ENCODE assay signal across 9 mouse cellular contexts in genomic region chr17:83889691-83890372, GRCm38 (mm10). TPM values are rescaled to one million over a fixed set of nuclear protein-coding genes. Genes with fewer than 3 reads are reported as not detected.
A peak's percentile ranks its signal among the peaks of the same experiment; 100 is the strongest.
DNase-seq lines count a peak whose midpoint lies in the region; ATAC-seq and TF ChIP-seq lines count a peak whose summit lies in the region.
"Had no signal": no experiment of that assay in that cellular context is flagged by ENCODE, and none has a peak within 500 bp of the region (broad histone marks: within the 10 kb centered on the region; RNA-seq: fewer than 3 reads in every experiment).

No protein-coding gene starts in this region.

- intact Hi-C loops in heart, adult 2 months (cut with DNase I): no loop called here
- intact Hi-C loops in heart, postnatal 10 days (cut with DNase I): no loop called here

- 61% methylated on average over 13 of the region's 13 CpGs for WGBS in heart, adult 2 months
- 57% methylated on average over 13 of the region's 13 CpGs for WGBS in heart, embryonic 13.5 days

- DNase-seq in heart, adult 2 months: peak; percentile 52 to 75
- DNase-seq in heart, postnatal 10 days: no peak
- peak; percentile 60 to 62 for DNase-seq in cerebellum, postnatal 14 days
- DNase-seq in layer of hippocampus, adult 9-11 months: peak; percentile 80
- peak; percentile 82 for DNase-seq in lung, postnatal 25 days (ENCODE audit: low spot score)
- peak; percentile 47 for DNase-seq in telencephalon, adult 2 months (ENCODE audit: low read depth, low spot score)
- DNase-seq in T-cell, adult 2 months (ENCODE audit: low spot score): no peak

- no peak overlapping the region for H3K4me3 ChIP-seq in heart, adult 2 months
- H3K4me3 ChIP-seq in heart, embryonic 13.5 days: no peak overlapping the region

- no peak for TF ChIP-seq EP300 in heart, adult 2 months (IDR thresholded peaks at IDR 0.05; ENCODE audit: insufficient read depth, low read depth, low read length)

- no peaks in the 10 kb centered on the region for H3K9me3 ChIP-seq in heart, embryonic 13.5 days

- H3K4me1 ChIP-seq in heart, adult 2 months (ENCODE audit: control insufficient read depth, insufficient read depth, low read length): peaks cover 8% of the 10 kb centered on the region
- H3K4me1 ChIP-seq in heart, embryonic 13.5 days: peaks cover 13% of the 10 kb centered on the region

- TF ChIP-seq CTCF in heart, adult 2 months (IDR thresholded peaks at IDR 0.05): no peak

- no peak for TF ChIP-seq POLR2A in heart, adult 2 months (IDR thresholded peaks at IDR 0.05; ENCODE audit: insufficient read depth, low read depth, low read length)

- no peaks in the 10 kb centered on the region for H3K27me3 ChIP-seq in heart, adult 2 months (ENCODE audit: control insufficient read depth, insufficient read depth, low read length)
- H3K27me3 ChIP-seq in heart, embryonic 13.5 days (replicated peaks): no peaks in the 10 kb centered on the region
- H3K27me3 ChIP-seq: Patski had no signal

- H3K4me2 ChIP-seq in heart, embryonic 13.5 days: no peak overlapping the region

- H3K36me3 ChIP-seq in heart, adult 2 months (ENCODE audit: control insufficient read depth, insufficient read depth, low read length): no peaks in the 10 kb centered on the region
- no peaks in the 10 kb centered on the region for H3K36me3 ChIP-seq in heart, embryonic 13.5 days

- no peak for ATAC-seq in heart, embryonic 13.5 days (ENCODE audit: extremely low read depth, insufficient number of reproducible peaks, low FRiP score, low TSS enrichment)
- ATAC-seq: Patski had no signal

- peak overlapping the region; percentile 70 for H3K27ac ChIP-seq in heart, adult 2 months
- peak overlapping the region; percentile 48 for H3K27ac ChIP-seq in heart, embryonic 13.5 days (replicated peaks)

- no peaks in the 10 kb centered on the region for H3K79me2 ChIP-seq in heart, adult 2 months (replicated peaks; ENCODE audit: control insufficient read depth, insufficient read depth, low read length)

- no peak overlapping the region for H3K9ac ChIP-seq in heart, adult 2 months (ENCODE audit: low read depth, low read length)
- peak overlapping the region; percentile 16; the same call in 1 of the 2 replicates for H3K9ac ChIP-seq in heart, embryonic 13.5 days

RNA-seq across cellular contexts. Expression of gene Haao, which starts 42.1 kb away (rescaled TPM):
- under 1 TPM; 0.25 to 0.29 TPM for total RNA-seq in heart, adult 2 months (2021)
- 1.2 and 1.4 TPM in 2 replicates for polyA plus RNA-seq in heart, adult 2 months (2012; rRNA removed)
- total RNA-seq in heart, postnatal 10 days (2021): not detected
- polyA plus RNA-seq in heart, embryonic 13.5 days (2015; fragmentation: Nextera tagmentation; extraction: Ambion mirVana): 0.19 and 1.3 TPM in 2 replicates
- polyA plus RNA-seq: Patski had no signal

Comparison
In these comparisons a context has a peak if more than half of its experiments do, and no peak if none do; other contexts are left out.
1. DNase-seq: peak in heart, adult 2 months (2 of 2), cerebellum, postnatal 14 days (2 of 2), layer of hippocampus, adult 9-11 months (single experiment), lung, postnatal 25 days (single experiment) and telencephalon, adult 2 months (single experiment); none in heart, postnatal 10 days (0 of 2) and T-cell, adult 2 months (single experiment).